Mouse (Mus musculus): ENCODE data around the gene Fibin.

Fibin gene

GRCm38 (mm10) chr2:110362432-110363283 lies at the start of gene Fibin:
Gene Fibin (minus strand): TSS chr2:110363183.
- in situ Hi-C loops (cut with MboI, MseI): loop anchor here in 1 of 2 experiments (25.0 kb wide), 1 partner anchor 1350 kb away; no protein-coding TSS in a partner anchor

- in situ Hi-C loops (cut with MboI, MseI): loop anchor here in 1 of 2 experiments (10.0 kb wide), 1 partner anchor 63 kb away; no protein-coding TSS in a partner anchor
Measured at GRCm38 (mm10) chr2:110411428-110411827, 48.4 kb upstream of the Fibin start.

- in situ Hi-C loops (cut with MboI, MseI): loop anchor here in 1 of 2 experiments (5.0 kb wide), 1 partner anchor 49 kb away; no protein-coding TSS in a partner anchor
Measured at GRCm38 (mm10) chr2:110408757-110409156, 45.8 kb upstream of the Fibin start.

- in situ Hi-C loops (cut with MboI, MseI): no loop called here
Measured at GRCm38 (mm10) chr2:110392714-110393336, 29.8 kb upstream of the Fibin start.

- in situ Hi-C loops (cut with MboI, MseI): no loop called here
Measured at GRCm38 (mm10) chr2:110390736-110391409, 27.9 kb upstream of the Fibin start.

- in situ Hi-C loops (cut with MboI, MseI): no loop called here
Measured at GRCm38 (mm10) chr2:110379811-110380210, 16.8 kb upstream of the Fibin start.

GRCm38 (mm10) chr2:110376660-110377059 lies 13.7 kb upstream of the Fibin start:
- in situ Hi-C loops (cut with MboI, MseI): no loop called here

GRCm38 (mm10) chr2:110375475-110375874 lies 12.5 kb upstream of the Fibin start:
- in situ Hi-C loops (cut with MboI, MseI): no loop called here

GRCm38 (mm10) chr2:110373186-110373585 lies 10.2 kb upstream of the Fibin start:
- in situ Hi-C loops (cut with MboI, MseI): loop anchor here in 1 of 2 experiments (25.0 kb wide), 1 partner anchor 1361 kb away; no protein-coding TSS in a partner anchor

GRCm38 (mm10) chr2:110367382-110367887 lies 4.5 kb upstream of the Fibin start:
- in situ Hi-C loops (cut with MboI, MseI): loop anchor here in 1 of 2 experiments (25.0 kb wide), 1 partner anchor 1355 kb away; no protein-coding TSS in a partner anchor

- in situ Hi-C loops (cut with MboI, MseI): loop anchor here in 1 of 2 experiments (25.0 kb wide), 1 partner anchor 1353 kb away; no protein-coding TSS in a partner anchor
Measured at GRCm38 (mm10) chr2:110365401-110365800, 2.4 kb upstream of the Fibin start.

- in situ Hi-C loops (cut with MboI, MseI): loop anchor here in 1 of 2 experiments (25.0 kb wide), 1 partner anchor 1352 kb away; no protein-coding TSS in a partner anchor
Measured at GRCm38 (mm10) chr2:110363855-110364254, 872 bp upstream of the Fibin start.

- in situ Hi-C loops (cut with MboI, MseI): loop anchor here in 1 of 2 experiments (25.0 kb wide), 1 partner anchor 1341 kb away; no protein-coding TSS in a partner anchor
Measured at GRCm38 (mm10) chr2:110353302-110353970, 9.5 kb downstream of the Fibin start.

- in situ Hi-C loops (cut with MboI, MseI): loop anchor here in 1 of 2 experiments (25.0 kb wide), 1 partner anchor 1340 kb away; no protein-coding TSS in a partner anchor
Measured at GRCm38 (mm10) chr2:110351843-110352251, 11.1 kb downstream of the Fibin start.

GRCm38 (mm10) chr2:110351406-110351805 lies 11.6 kb downstream of the Fibin start:
- in situ Hi-C loops (cut with MboI, MseI): loop anchor here in 1 of 2 experiments (25.0 kb wide), 1 partner anchor 1339 kb away; no protein-coding TSS in a partner anchor

GRCm38 (mm10) chr2:110328953-110329352 lies 34.0 kb downstream of the Fibin start:
- in situ Hi-C loops (cut with MboI, MseI): no loop called here

- in situ Hi-C loops (cut with MboI, MseI): no loop called here
Measured at GRCm38 (mm10) chr2:110319949-110320348, 43.0 kb downstream of the Fibin start.

GRCm38 (mm10) chr2:110319266-110319665 lies 43.7 kb downstream of the Fibin start:
- in situ Hi-C loops (cut with MboI, MseI): no loop called here

- in situ Hi-C loops (cut with MboI, MseI): no loop called here
Measured at GRCm38 (mm10) chr2:110318719-110319118, 44.3 kb downstream of the Fibin start.

GRCm38 (mm10) chr2:110316116-110316883 lies 46.7 kb downstream of the Fibin start:
- in situ Hi-C loops (cut with MboI, MseI): no loop called here

Data from T-helper 17 cell (primary cell).